Mouse (Mus musculus) cortical plate, adult 2 months (tissue): ENCODE measurements around the gene Kifc1.

Experiments used
- CTCF ChIP-seq: fragments of 200-500 bp; IDR thresholded peaks from 2 replicates; pipeline ENCODE4 v1.5.1; 2011; ENCODE audit warnings: mild to moderate bottlenecking, control low read depth, low read length; ENCODE audit not compliant: insufficient read depth; ENCODE audit errors: extremely low read depth
- POLR2A ChIP-seq: fragments of 200-500 bp; IDR thresholded peaks from 2 replicates; pipeline ENCODE4 v1.6.1; 2011; ENCODE audit warnings: mild to moderate bottlenecking, low read length, control low read depth; ENCODE audit not compliant: insufficient read depth; ENCODE audit errors: extremely low read depth

DNA sequence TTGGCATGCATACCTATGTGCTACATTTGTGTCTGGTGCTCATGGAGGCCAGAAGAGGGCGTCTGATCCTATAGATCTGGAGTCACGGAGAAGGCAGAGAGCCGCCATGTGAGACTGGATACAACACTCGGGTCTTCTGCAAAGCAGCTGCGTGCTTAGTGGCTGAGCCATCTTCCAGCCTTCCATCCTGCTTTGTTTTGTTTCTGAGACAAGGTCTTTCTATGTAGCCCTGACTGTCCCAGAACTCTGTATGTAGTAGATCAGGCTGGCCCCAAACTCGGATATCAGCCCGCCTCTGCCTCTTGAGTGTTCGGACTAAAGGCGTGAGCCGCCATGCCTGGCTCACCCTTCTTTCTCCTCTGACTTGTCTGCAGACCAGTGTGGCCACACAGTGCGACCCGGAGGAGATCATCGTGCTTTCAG lies 24.5 kb upstream of the Kifc1 start:
- no peak for TF ChIP-seq CTCF
- TF ChIP-seq POLR2A, result no peak
